8 mouse cellular contexts compared by ENCODE assay signal in genomic region chr17:35994175-35994878, GRCm38 (mm10). TPM values are rescaled to one million over a fixed set of nuclear protein-coding genes. Genes with fewer than 3 reads are reported as not detected.
DNase-seq lines count a peak whose midpoint lies in the region; ATAC-seq and TF ChIP-seq lines count a peak whose summit lies in the region.

No protein-coding gene starts in this region.

- CTCF ChIA-PET in Patski (lab: Charles Lee), result interaction anchor here (0.7 to 5.4 kb wide), 27 partner anchors 9 to 195 kb away, joined by 3 to 74 read pairs (median 6); partner anchors contain the start of genes Gm6034, Gnl1, H2-T22 and H2-T24

- H3K9me3 ChIP-seq in hindbrain, embryonic 14.5 days (ENCODE audit: control insufficient read depth, low read length), result no peaks in the 10 kb centered on the region

- H3K27ac ChIP-seq in hindbrain, embryonic 14.5 days, result peak overlapping the region; percentile 81

- peak; percentile 65 for ATAC-seq in Patski
- peak; percentile 76 for ATAC-seq in hindbrain, embryonic 14.5 days (ENCODE audit: low FRiP score)

- peaks cover 10% of the 10 kb centered on the region for H3K4me1 ChIP-seq in hindbrain, embryonic 14.5 days (replicated peaks; ENCODE audit: control insufficient read depth, insufficient read depth, low read length)

- H3K27me3 ChIP-seq in Patski, result no peaks in the 10 kb centered on the region
- no peaks in the 10 kb centered on the region for H3K27me3 ChIP-seq in hindbrain, embryonic 14.5 days (ENCODE audit: control insufficient read depth, insufficient read depth, low read length)

- TF ChIP-seq CTCF in Patski (IDR thresholded peaks at IDR 0.05), result no peak

- POLR2A ChIA-PET in Patski (lab: Charles Lee), result interaction anchor here (0.7 to 1.4 kb wide), 4 partner anchors 11 to 75 kb away, joined by 3 to 6 read pairs (median 4); partner anchors contain the start of genes Gnl1 and Prr3

- peak overlapping the region; percentile 71 for H3K4me3 ChIP-seq in hindbrain, embryonic 14.5 days (replicated peaks; ENCODE audit: low read length)

- peak overlapping the region; percentile 75 for H3K4me2 ChIP-seq in hindbrain, embryonic 14.5 days (replicated peaks)

- H3K36me3 ChIP-seq in hindbrain, embryonic 14.5 days (replicated peaks; ENCODE audit: control insufficient read depth, insufficient read depth), result peaks cover 7% of the 10 kb centered on the region

- peak overlapping the region; percentile 80 for H3K9ac ChIP-seq in hindbrain, embryonic 14.5 days

- 2% methylated on average over 31 of the region's 31 CpGs for WGBS in hindbrain, embryonic 14.5 days

- DNase-seq in Patski (ENCODE audit: low read depth, low spot score), result peak; percentile 54
- DNase-seq in cerebellum, postnatal 14 days, result peak; percentile 84 to 85
- peak; percentile 59 to 65 for DNase-seq in frontal cortex, postnatal 25 days (ENCODE audit: low spot score in 2 of 2)
- DNase-seq in hindbrain, embryonic 14.5 days (ENCODE audit: low spot score), result peak; percentile 88
- DNase-seq in layer of hippocampus, postnatal 36 days, result peak; percentile 76
- DNase-seq in lung, postnatal 25 days (ENCODE audit: low spot score), result peak; percentile 90
- DNase-seq in retina, embryonic 14.5 days (ENCODE audit: low spot score), result peak; percentile 79
- peak; percentile 75 to 79 for DNase-seq in thymus, postnatal 36 days

- in situ Hi-C loops in Patski (cut with MboI; ENCODE audit: low pct_unique_long_range_greater_than_20kb), result loop anchor here (5.0 kb wide), 1 partner anchor 57 kb away; no protein-coding TSS in a partner anchor

RNA-seq across cellular contexts. Expression of gene Prr3, which starts 14.3 kb away (rescaled TPM):
- 39.1 TPM for polyA plus RNA-seq in Patski (2021)
- 70.4 and 83.1 TPM in 2 replicates for polyA plus RNA-seq in hindbrain, embryonic 14.5 days (2014; fragmentation: Nextera tagmentation; extraction: Ambion mirVana)
- 10 to 100 TPM; 47.7 to 53.8 TPM for total RNA-seq in layer of hippocampus, postnatal 36 days (2021)

RNA-seq across cellular contexts. Expression of gene Gnl1, which starts 14.7 kb away (rescaled TPM):
- polyA plus RNA-seq in Patski (2021), result 74.4 TPM
- 46.8 and 52.2 TPM in 2 replicates for polyA plus RNA-seq in hindbrain, embryonic 14.5 days (2014; fragmentation: Nextera tagmentation; extraction: Ambion mirVana)
- total RNA-seq in layer of hippocampus, postnatal 36 days (2021), result 100 to 1,000 TPM; 139 to 143 TPM

RNA-seq across cellular contexts. Expression of gene Abcf1, which starts 24.8 kb away (rescaled TPM):
- 110 TPM for polyA plus RNA-seq in Patski (2021)
- polyA plus RNA-seq in hindbrain, embryonic 14.5 days (2014; fragmentation: Nextera tagmentation; extraction: Ambion mirVana), result 65.5 and 74.9 TPM in 2 replicates
- total RNA-seq in layer of hippocampus, postnatal 36 days (2021), result 10 to 100 TPM; 70.0 to 71.3 TPM

RNA-seq across cellular contexts. Expression of gene H2-T24, which starts 26.0 kb away (rescaled TPM):
- polyA plus RNA-seq in Patski (2021), result 0.31 TPM
- 9.1 and 11.7 TPM in 2 replicates for polyA plus RNA-seq in hindbrain, embryonic 14.5 days (2014; fragmentation: Nextera tagmentation; extraction: Ambion mirVana)
- total RNA-seq in layer of hippocampus, postnatal 36 days (2021), result 1 to 10 TPM; 2.5 to 2.8 TPM

RNA-seq across cellular contexts. Expression of gene H2-T23, which starts 38.3 kb away (rescaled TPM):
- 28.3 TPM for polyA plus RNA-seq in Patski (2021)
- polyA plus RNA-seq in hindbrain, embryonic 14.5 days (2014; fragmentation: Nextera tagmentation; extraction: Ambion mirVana), result 3.0 and 4.1 TPM in 2 replicates
- 1 to 10 TPM; 4.7 to 5.0 TPM for total RNA-seq in layer of hippocampus, postnatal 36 days (2021)

Comparison
In these comparisons a context has a peak if more than half of its experiments do, and no peak if none do; other contexts are left out.
1. Peak in every context shown above with its lines: DNase-seq, ATAC-seq, H3K4me3 ChIP-seq and H3K27ac ChIP-seq.